Mouse (Mus musculus) layer of hippocampus, adult 11-12 months (tissue): ENCODE measurements around the gene Insl5.

Experiments used
- DNase-seq: peaks from one replicate; pipeline ENCODE4 v3.0.0; 2022; ENCODE audit warnings: low spot score

The Insl5 gene

DNA sequence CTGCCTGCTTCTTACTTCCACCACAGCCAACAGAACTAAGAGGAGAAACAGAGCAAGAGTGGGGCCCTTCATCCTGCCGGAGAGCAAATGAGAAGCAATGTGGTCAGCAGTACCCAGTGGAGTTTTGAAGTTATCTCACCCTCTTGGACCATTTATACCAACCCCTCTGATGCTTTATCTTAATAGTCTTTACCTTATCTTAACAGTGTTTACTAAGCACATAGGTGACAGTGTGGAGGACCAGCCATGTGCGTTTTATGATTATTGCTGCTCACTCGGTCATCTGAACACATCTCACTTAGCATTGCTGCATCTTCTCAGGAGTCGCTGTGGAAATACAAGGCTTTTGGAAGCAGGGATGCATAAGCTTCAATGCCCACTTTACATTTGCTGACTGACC is at the start of gene Insl5:
Insl5 (minus strand) TSS at position 222 of the 400 bp plus-strand sequence.
- no peak for DNase-seq

DNA sequence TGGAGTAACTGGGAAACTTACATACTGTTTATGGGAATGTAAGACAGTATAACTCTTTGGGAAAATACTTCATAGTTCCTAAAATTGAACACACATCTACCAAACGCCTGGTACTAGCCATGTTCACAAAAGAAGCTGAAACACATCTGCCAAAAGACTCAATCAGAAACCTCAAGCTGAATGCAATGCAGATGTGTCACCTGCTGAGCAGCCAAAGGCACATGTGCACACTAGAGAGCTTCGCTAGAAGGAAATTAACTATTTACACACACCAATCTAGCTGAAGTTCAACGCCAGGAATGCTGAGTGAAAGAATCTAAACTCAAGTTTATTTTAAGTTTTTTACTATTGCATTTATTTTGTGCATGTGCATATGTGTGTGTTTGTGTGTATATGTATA is 44.0 kb upstream of the Insl5 start:
- DNase-seq, result no peak

DNA sequence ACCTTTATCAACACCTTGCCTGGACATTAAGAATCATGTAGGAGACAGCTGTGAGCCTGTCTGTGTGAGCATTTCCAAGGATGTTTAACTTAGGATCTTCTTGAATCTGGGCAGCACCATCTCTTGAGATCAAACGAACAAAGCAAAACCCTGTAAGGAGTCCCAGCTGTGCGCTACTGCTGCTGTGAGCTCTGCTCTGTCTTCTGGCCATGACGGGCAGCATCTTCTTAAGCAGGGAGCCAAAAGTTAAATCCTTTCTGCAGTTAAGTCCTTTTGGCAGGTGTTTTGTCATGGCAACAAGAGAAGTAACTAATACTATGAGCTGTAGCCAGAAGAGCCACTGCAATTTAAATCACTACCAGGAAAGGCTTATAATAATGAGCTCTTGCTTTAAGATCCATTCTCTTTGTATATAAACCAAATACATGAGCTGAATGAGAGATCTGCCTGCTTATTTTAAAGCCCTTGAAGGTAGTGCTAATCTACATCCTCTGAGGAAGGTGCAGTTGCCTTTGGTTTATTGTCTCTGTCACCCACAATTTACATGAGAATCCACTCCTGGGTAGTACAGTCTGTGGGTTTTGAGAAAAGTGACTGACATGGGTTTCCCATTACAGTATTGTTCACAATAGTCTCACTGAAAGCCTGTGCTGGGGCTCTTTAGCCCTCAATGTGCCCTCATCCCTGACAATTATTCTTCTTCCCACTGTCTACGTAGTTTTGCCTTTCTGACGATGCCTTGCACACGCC is 41.4 kb upstream of the Insl5 start:
- DNase-seq, result no peak

DNA sequence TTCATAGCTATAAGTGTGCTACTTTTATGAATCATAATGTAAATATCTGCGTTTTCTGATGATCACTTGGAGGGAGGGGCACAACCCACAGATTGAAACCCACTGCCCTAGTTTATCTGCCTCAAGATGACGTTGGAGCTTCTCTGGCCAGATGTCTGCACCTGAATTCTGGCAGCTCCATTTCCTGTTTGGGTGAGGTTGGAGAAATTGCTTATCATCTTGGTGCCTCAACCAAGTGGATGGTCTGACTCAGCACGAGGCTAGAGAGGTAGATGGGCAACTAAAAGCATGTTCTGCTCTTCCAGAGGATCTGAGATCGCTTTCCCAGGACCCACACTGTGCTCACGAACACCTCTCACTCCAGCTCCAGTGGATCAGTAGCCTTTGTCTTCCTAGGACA is 38.3 kb upstream of the Insl5 start:
- no peak for DNase-seq

DNA sequence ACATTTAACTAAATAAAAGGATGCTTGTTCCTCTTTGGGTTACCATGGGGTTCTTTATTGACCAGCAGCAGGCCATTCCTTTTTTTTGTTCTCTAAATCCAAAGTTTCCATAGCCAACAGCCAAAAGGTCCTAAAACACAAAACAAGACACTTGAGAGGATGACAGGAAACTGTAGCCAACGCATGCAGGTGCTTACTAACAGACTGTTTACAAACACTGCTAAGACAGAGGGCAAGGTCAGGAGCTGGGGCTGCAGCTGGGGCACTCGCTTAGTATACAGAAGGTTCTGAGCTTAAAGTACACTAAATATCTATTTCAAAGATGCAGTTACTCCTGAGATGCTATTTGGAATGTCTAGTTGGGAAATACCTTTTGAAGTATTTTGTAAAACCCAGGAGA is 37.8 kb upstream of the Insl5 start:
- DNase-seq, result no peak

DNA sequence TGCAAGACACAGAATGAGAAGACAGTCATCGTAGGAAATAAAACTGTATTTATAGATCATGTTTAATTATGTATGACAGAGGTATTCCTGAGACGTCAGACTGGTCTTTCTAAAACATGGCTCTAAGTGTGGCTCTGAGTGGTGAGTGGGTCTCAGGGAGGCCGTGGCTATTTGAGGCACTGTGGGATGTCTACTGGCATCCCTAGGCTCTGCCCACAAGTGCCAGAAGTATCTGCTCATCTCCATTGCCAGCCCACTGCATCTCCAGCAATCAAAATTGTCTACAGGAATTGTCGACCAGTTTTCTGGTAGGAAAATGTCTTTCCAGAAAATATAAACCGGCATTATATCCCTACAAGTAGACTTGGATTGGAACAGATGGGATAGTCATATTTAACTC is 30.3 kb upstream of the Insl5 start:
- DNase-seq, result no peak

DNA sequence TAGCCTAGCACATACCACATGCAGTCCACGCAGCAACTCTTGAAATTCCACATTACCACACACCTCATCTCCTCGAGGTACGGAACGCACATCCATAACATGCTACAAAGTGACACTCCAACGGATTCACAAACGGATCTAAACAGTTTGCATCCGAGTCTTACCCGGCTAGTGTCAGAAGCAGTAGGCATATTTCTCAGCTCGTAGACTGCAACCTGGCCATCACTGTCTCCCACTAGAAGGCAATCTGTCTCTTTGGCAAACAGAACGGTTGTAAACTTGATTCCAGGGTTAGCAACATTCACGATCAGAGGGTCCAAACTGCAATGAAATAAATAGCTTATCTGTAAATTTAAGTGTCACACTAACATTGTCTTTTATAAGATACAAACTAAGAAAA is 21.4 kb upstream of the Insl5 start:
- peak; percentile 3 for DNase-seq

DNA sequence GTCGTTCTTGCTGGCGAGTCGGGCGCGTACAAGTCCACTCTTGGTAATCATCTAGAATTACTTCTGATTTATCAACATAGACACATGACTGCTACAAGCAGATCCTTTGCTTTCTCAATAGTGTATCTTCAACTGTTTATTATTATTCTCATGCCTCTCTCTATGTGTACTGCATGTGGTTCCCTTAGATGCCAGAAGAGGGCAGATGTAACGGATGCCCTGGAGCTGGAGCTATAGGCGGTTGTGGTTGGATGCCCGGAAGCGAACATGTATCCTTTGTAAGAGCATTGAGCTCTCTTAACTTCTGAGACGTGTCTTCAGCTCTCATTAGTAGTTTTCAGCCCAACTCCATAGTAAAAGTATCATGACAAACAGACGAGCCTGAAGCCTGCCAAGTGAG is 16.4 kb upstream of the Insl5 start:
- DNase-seq, result no peak

DNA sequence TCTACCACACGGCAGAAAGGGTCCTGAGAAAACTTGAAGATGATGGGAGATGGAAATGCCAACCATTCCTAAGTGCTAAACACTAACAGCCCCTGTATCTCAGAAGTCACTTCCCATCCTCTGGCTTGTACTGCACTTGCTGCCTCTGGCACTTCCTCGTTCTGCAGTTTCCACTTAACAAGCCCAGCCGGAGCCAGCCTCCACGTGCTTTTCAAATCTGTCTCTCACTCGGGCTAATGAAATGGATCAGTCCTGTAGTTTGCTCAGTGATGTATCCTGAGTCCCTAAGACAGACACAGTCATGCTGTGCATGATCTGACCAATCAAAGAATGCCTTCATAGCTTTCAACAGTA is 13.2 kb upstream of the Insl5 start:
- DNase-seq, result no peak

DNA sequence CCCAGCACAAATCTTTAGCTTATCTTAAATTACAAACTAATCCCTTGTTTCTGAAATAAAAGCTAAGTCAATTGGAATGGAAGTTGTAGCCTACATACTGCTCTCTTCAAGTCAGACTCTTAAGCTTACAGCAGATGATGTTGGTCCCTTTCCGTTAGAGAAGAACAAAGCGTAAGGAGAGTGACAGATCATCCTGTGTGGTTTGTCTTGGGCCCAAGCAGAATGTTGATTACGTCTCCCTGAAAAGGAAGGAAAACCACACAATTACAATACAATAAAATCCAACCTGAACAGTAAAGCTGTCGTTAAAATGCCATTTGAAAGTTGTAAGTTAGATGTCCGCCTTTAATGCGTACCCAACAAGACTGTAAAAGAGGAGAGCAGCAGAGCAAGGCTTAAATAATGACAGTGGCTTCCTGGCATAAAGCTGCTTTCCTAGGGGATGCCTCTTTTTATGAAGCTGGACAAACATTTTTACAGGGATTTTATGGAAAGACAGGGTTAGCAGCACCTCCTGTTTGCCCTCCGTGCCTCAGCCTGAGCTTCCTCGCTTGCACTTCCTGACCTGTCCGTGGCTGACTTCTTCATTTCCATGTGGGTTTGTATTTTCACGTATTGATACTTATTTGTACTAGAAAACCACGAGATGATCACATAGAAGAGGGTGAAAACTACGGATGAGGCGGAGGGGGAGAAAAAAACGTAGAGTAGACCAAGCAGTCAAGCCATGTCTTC is 12.6 kb upstream of the Insl5 start:
- DNase-seq, result no peak

DNA sequence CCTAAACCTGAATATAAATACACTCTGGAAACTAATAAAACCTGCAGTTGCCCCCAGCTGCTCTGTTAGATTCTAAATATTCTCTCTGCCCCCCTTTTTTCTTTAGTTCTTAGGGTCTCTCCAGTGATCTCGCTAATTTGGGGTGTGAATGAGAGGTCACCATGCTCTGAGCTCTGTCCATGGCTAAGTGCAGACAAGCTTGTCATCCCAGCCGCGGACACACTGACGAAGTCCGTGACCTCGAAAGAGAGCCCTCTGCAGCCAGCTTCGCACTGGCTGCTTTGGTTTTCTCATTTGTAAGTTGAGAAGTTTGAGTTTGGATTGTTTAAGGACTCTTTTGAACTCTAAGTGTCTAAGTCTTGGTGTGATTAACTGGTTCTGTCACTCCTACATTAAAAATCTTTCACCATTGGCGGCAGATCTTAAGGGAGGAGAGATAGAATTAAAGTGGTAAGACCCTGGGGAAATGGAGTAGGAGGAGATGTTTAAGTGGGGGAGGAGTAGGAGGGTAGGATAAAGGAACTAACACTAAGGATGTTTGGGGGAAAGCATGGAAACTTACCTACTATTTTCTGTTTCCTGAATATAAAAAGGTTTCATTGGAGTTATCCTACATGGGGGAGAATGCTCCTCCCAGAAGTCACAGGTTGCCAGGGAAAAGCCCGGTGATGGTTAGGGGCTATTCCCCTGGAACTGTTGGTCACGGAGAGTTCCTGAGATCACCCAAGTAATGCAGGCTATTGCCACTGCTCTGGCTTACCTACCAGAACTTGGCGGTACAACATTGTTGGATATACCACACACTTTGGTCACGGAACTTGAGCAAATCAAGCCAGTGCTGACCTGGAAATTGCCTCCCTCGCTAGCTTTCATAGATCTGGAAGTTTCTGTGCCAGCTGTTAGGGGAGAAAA is 1.8 kb upstream of the Insl5 start:
- no peak for DNase-seq

DNA sequence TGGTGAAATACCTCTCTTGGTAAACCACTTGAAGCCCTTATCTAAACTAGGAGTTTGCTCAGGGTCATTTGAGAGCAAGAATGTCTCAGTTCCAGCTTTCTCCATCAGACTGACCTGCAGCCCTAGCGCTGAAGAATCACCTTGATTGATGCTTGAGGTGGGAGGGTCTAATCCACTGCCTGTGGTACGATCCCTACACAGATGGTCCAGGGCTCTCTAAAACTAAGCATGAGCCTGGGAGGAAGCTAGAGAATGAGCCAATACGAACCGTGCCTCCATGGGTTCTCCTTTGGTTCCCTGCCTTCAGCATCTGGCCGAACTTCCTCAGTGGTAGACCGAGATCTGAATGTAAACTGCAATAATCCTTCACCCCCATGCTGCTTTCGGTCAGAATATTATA is 1.1 kb upstream of the Insl5 start:
- DNase-seq, result no peak

DNA sequence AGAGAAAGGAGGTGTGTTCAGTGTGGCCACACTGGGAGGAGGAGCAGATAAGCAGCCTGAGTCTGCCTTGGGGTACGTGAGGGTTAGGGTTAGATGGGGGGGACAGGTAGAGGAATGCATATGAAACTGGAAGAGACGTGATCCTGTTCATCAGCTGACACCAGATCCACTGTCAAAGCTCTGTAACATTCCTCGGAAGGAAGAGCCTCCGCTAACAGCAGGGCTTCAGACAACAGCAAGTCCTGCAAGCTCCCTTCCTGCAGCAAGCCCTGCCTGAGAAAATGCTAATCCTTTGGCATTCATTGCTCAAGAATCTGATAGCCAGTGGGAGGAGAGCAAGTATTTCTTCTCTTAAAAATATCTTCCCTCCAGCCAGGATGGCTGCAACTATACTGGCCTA is 13.2 kb downstream of the Insl5 start:
- no peak for DNase-seq

DNA sequence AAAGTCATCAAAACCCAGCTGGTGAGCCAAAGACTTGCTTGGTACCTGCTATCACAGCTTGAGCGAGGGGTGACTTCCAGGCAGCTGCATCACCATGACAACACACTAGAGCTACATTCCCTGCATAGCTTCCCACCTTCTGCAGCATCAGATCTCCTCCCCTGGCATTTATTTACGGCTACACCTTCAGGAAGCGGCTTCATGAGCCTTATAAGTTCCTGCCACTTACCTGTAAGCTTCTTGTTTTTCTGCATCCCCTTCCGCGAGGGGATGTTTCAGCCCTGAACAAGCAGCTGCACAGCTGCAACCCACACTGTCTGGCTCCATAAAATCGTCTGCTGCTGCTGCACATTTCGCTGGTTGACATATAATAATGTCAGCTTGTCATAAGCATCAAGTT is 14.8 kb downstream of the Insl5 start:
- DNase-seq, result no peak

DNA sequence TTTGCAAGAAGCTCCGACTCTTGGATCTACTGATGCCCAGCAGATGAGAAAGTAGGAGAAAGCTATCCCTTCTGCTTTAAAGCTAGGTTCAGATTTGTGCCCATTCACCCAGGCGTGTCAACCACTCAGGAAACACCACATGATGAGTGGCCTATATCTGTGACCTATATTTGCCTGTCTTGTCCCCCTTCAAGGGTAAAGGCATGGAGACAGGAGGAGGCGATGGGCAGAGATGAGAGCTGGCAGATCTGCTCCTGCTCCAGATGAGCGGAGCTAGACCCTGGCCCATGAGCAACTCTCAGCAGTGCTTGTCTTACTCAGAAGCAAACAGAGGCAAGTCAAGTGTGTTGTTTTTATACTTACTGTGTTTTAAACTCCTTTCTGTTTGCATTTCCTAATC is 15.9 kb downstream of the Insl5 start:
- DNase-seq, result no peak

DNA sequence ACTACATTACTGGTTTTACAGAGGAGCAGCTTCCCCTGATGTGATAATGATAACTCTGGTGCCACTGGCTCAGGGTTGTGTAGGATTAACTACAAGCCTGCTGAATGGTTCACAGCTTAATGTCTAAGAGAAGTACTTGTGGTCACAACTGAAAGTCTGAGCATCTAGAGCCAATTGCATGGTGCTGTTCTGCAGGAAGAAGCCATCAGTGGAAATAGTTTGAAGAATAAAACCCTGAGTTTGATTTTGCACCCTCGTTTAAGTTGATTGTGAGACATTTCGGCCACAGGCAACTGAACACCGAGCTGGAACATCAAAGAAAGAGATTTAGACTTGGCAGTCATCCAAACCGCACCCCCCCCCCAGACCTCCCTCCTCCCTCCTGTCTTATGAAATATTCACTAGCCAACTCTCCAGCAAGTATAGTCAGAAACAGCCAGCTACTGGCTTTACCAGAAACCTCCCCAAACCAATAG is 19.7 kb downstream of the Insl5 start:
- no peak for DNase-seq

DNA sequence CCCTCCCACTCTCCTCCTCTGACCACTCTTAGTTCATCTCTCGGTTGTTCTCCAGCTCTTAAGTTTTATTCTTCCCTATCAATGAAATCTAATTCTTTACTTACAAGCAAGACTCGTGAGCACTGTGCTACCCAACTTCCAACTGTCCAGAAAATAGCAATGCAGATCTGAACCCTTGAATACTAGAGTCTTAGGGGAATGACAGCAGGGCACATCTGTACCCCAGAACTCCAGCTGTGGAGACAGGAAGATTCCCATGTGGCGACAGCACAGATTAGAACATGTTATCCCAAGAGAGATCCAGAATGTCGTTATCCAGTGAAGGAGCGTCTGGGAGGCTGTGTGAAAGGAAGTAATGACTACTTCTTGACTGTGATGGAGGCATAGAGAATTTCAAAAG is 20.4 kb downstream of the Insl5 start:
- DNase-seq, result no peak

DNA sequence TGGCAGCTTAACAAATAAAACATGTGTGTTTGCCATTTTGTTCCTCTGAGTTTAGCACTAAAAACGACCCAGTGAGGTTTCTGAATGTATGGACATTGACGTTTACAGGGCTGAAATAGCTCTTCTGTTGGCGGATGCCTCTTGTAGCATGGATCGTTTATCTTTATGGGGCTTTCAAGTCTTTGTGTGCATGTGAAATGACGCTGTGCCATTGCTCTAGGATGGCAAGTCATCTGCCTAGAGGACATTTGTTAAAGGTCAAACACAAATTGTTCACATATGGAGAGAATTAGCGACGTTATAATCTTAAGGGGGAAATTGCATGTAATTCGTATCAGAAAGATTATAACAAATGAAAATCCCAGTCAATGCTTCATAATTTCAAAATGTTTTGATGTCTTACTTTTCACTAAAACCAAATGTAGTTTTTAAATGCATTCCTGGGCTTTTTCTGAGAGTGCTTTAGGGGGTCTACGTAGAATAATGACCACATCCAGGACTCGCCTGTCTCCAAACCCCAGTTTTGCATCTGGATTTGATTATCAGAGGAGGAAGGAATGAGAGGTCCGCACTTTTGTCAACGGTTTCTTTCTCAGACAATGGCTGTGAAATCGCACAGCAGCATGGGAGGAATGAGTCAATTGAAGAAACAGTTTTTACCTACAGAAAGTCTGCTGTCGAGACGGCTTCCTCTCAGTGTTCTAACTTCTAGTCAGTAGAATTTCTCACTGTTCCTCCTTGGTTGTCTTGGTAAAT is 21.3 kb downstream of the Insl5 start:
- no peak for DNase-seq

DNA sequence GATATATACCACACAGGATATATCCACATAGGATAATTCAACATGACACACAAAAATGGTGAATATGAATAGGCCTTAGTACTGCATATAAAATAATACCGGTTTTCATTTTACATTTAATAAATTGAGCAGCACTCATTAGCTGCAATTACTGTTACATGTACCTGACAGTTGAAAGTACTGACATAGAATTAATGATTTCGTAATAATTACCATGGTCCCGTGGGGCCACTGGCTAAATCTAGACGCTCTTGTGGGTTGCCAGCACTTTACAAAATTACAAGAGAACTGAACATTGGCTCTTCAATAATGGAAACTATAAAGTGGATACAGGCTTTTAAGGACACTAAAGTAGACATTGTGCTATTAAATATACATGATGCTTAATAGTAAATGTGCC is 22.0 kb downstream of the Insl5 start:
- DNase-seq, result no peak

DNA sequence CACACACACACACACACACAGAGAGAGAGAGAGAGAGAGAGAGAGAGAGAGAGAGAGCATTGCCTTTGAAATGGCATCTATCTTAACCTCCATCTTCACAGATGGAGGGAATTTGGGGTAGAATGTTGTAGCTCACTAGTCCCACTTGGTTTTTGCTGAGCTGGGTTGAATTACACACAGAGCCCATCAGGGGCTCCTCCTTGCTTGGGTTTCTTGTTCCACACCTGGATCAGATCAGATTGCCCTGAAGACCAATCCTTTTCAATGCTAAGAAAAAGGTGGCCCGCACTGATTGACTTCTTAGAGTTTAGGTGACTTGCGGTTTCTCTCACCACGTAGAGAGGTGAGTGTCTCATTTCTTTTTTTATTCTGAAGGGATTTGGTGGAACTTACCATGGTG is 35.0 kb downstream of the Insl5 start:
- no peak for DNase-seq

DNA sequence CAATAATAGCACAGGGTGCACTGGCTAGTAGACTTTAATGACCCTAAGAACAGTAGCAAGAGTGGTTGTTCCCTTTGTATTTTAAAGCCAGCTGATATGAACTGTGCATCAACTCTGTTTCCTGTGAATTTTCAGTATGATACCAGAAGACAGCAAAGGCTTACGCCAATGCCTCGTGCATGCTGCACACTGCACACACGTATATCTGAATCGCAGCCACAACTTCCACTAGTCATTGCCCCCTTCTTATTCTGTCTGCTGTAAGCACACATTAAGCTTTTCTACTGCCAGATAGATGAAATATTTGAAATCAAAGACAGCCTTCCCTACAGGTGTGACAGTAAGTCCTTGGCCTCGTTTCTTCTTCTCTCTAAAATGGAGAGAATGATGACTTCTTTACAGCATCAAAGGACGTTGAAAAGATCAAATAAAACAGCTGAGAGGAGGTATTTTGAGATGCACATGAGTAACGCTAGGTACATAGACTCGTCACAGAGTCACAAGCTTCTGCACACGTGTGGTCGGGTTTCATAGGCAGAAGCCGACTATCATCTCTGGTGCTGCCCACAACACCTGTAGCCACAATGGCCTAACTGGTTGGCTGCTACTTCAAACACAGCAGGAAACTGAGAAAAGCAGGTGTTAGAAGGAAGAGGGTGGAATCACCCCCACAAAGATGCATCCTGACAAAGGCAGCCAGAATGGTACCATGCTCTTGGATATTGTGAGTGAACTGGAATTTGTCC is 35.9 kb downstream of the Insl5 start:
- no peak for DNase-seq
